Comparison of ENCODE assay signal across 8 mouse cellular contexts in genomic region chr2:84882606-84883005, GRCm38 (mm10). TPM values are rescaled to one million over a fixed set of nuclear protein-coding genes. Genes with fewer than 3 reads are reported as not detected.
DNase-seq lines count a peak whose midpoint lies in the region; ATAC-seq and TF ChIP-seq lines count a peak whose summit lies in the region.

No protein-coding gene starts in this region.

- peaks cover 49% of the 10 kb centered on the region for H3K4me1 ChIP-seq in hindbrain, embryonic 10.5 days (replicated peaks)
- peaks cover 8% of the 10 kb centered on the region for H3K4me1 ChIP-seq in hindbrain, embryonic 11.5 days (replicated peaks; ENCODE audit: control insufficient read depth, insufficient read depth, low read length)
- peaks cover 35% of the 10 kb centered on the region for H3K4me1 ChIP-seq in embryonic facial prominence, embryonic 13.5 days
- peaks cover 11% of the 10 kb centered on the region for H3K4me1 ChIP-seq in heart, postnatal 0 days (ENCODE audit: control insufficient read depth, insufficient read depth)
- peaks cover 11% of the 10 kb centered on the region for H3K4me1 ChIP-seq in midbrain, embryonic 16.5 days (ENCODE audit: control insufficient read depth, insufficient read depth, low read length)

- peak; percentile 20 for DNase-seq in hindbrain, embryonic 10.5 days (ENCODE audit: low spot score)
- DNase-seq in hindbrain, embryonic 11.5 days (ENCODE audit: low spot score), result no peak
- DNase-seq in heart, postnatal 0 days (ENCODE audit: low spot score), result no peak
- DNase-seq in left cerebral cortex, postnatal 36 days (ENCODE audit: low spot score in 2 of 2), result peak; percentile 84 to 88
- DNase-seq in gastrocnemius, adult 18-20 months (ENCODE audit: low spot score), result no peak
- no peak for DNase-seq in cerebellum, adult 11-12 months

- intact Hi-C loops in left cerebral cortex, postnatal 36 days (cut with DNase I), result no loop called here

- no peak for TF ChIP-seq EP300 in heart, postnatal 0 days (IDR thresholded peaks at IDR 0.05; ENCODE audit: low read depth)

- ATAC-seq in hindbrain, embryonic 11.5 days (ENCODE audit: low FRiP score), result no peak
- ATAC-seq in embryonic facial prominence, embryonic 13.5 days (ENCODE audit: insufficient number of reproducible peaks, insufficient read depth, low FRiP score, low TSS enrichment, low read depth), result no peak
- ATAC-seq in heart, postnatal 0 days (ENCODE audit: insufficient read depth, low read depth), result 0 out of 2 replicates have a peak, but pooled peaks have one; percentile 29
- ATAC-seq in midbrain, embryonic 16.5 days, result no peak

- H3K27me3 ChIP-seq in hindbrain, embryonic 10.5 days (ENCODE audit: insufficient read depth, poor library complexity, severe bottlenecking), result peaks cover 85% of the 10 kb centered on the region
- H3K27me3 ChIP-seq in hindbrain, embryonic 11.5 days (ENCODE audit: control insufficient read depth, insufficient read depth, low read length), result peaks cover 61% of the 10 kb centered on the region
- peaks cover 77% of the 10 kb centered on the region for H3K27me3 ChIP-seq in embryonic facial prominence, embryonic 13.5 days
- peaks cover 78% of the 10 kb centered on the region for H3K27me3 ChIP-seq in heart, postnatal 0 days (ENCODE audit: control insufficient read depth, insufficient read depth, low read length)
- peaks cover 19% of the 10 kb centered on the region for H3K27me3 ChIP-seq in midbrain, embryonic 16.5 days (ENCODE audit: control insufficient read depth, insufficient read depth, low read depth, low read length)

- no peak overlapping the region for H3K27ac ChIP-seq in hindbrain, embryonic 10.5 days
- no peak overlapping the region for H3K27ac ChIP-seq in hindbrain, embryonic 11.5 days (ENCODE audit: low read depth, low read length)
- no peak overlapping the region for H3K27ac ChIP-seq in embryonic facial prominence, embryonic 13.5 days
- H3K27ac ChIP-seq in heart, postnatal 0 days (ENCODE audit: low read depth), result no peak overlapping the region
- H3K27ac ChIP-seq in midbrain, embryonic 16.5 days (ENCODE audit: low read length), result no peak overlapping the region

- H3K4me2 ChIP-seq in hindbrain, embryonic 11.5 days (replicated peaks; ENCODE audit: low read depth, low read length), result no peak overlapping the region
- peak overlapping the region; percentile 52 for H3K4me2 ChIP-seq in embryonic facial prominence, embryonic 13.5 days
- H3K4me2 ChIP-seq in heart, postnatal 0 days (ENCODE audit: low read depth, low read length), result peak overlapping the region; percentile 12; the same call in 1 of the 2 replicates
- peak overlapping the region; percentile 49 for H3K4me2 ChIP-seq in midbrain, embryonic 16.5 days (ENCODE audit: low read length)

- H3K36me3 ChIP-seq in hindbrain, embryonic 10.5 days, result no peaks in the 10 kb centered on the region
- no peaks in the 10 kb centered on the region for H3K36me3 ChIP-seq in hindbrain, embryonic 11.5 days (ENCODE audit: control insufficient read depth, insufficient read depth, low read length)
- no peaks in the 10 kb centered on the region for H3K36me3 ChIP-seq in embryonic facial prominence, embryonic 13.5 days
- H3K36me3 ChIP-seq in heart, postnatal 0 days (replicated peaks; ENCODE audit: control insufficient read depth, insufficient read depth, low read length), result no peaks in the 10 kb centered on the region
- no peaks in the 10 kb centered on the region for H3K36me3 ChIP-seq in midbrain, embryonic 16.5 days (ENCODE audit: control insufficient read depth, insufficient read depth, low read length)

- no peaks in the 10 kb centered on the region for H3K9me3 ChIP-seq in hindbrain, embryonic 10.5 days
- no peaks in the 10 kb centered on the region for H3K9me3 ChIP-seq in hindbrain, embryonic 11.5 days (ENCODE audit: control insufficient read depth, low read length)
- no peaks in the 10 kb centered on the region for H3K9me3 ChIP-seq in embryonic facial prominence, embryonic 13.5 days
- no peaks in the 10 kb centered on the region for H3K9me3 ChIP-seq in heart, postnatal 0 days (replicated peaks; ENCODE audit: control insufficient read depth, low read length)
- no peaks in the 10 kb centered on the region for H3K9me3 ChIP-seq in midbrain, embryonic 16.5 days (replicated peaks; ENCODE audit: control insufficient read depth, low read length, poor library complexity, severe bottlenecking)

- H3K4me3 ChIP-seq in hindbrain, embryonic 10.5 days, result peak overlapping the region; percentile 40; the same call in 1 of the 2 replicates
- no peak overlapping the region for H3K4me3 ChIP-seq in hindbrain, embryonic 11.5 days (ENCODE audit: low read depth, low read length)
- 0 out of 2 replicates have a peak overlapping the region, but pooled peaks have one; percentile 10 for H3K4me3 ChIP-seq in embryonic facial prominence, embryonic 13.5 days
- H3K4me3 ChIP-seq in heart, postnatal 0 days (ENCODE audit: low read depth, low read length), result no peak overlapping the region
- H3K4me3 ChIP-seq in midbrain, embryonic 16.5 days (ENCODE audit: low read depth, low read length), result no peak overlapping the region

- no peak overlapping the region for H3K9ac ChIP-seq in hindbrain, embryonic 11.5 days (ENCODE audit: low read depth, low read length)
- peak overlapping the region; percentile 49; the same call in 1 of the 2 replicates for H3K9ac ChIP-seq in embryonic facial prominence, embryonic 13.5 days
- no peak overlapping the region for H3K9ac ChIP-seq in heart, postnatal 0 days (replicated peaks; ENCODE audit: low read depth, low read length)
- H3K9ac ChIP-seq in midbrain, embryonic 16.5 days (ENCODE audit: low read depth, low read length), result no peak overlapping the region

- 12% methylated on average over 23 of the region's 23 CpGs for WGBS in hindbrain, embryonic 10.5 days
- 7% methylated on average over 23 of the region's 23 CpGs for WGBS in hindbrain, embryonic 11.5 days
- 6% methylated on average over 23 of the region's 23 CpGs for WGBS in embryonic facial prominence, embryonic 13.5 days
- WGBS in heart, postnatal 0 days, result 4% methylated on average over 23 of the region's 23 CpGs
- WGBS in midbrain, embryonic 16.5 days, result 8% methylated on average over 23 of the region's 23 CpGs

- no peak for TF ChIP-seq CTCF in heart, postnatal 0 days (IDR thresholded peaks at IDR 0.05; ENCODE audit: low read depth)

RNA-seq across cellular contexts. Expression of gene Rtn4rl2, which starts 3.9 kb away (rescaled TPM):
- polyA plus RNA-seq in hindbrain, embryonic 10.5 days (2016; fragmentation: Nextera tagmentation; extraction: Ambion mirVana), result 3.8 and 4.0 TPM in 2 replicates
- 1.9 and 2.8 TPM in 2 replicates for polyA plus RNA-seq in hindbrain, embryonic 11.5 days (2014; fragmentation: Nextera tagmentation; extraction: Ambion mirVana)
- polyA plus RNA-seq in embryonic facial prominence, embryonic 13.5 days (2015; fragmentation: Nextera tagmentation; extraction: Ambion mirVana), result 1.0 and 1.3 TPM in 2 replicates
- 1.6 and 9.2 TPM in 2 replicates for total RNA-seq in heart, postnatal 0 days (2014; rRNA removed; ENCODE audit: low replicate concordance)
- polyA plus RNA-seq in heart, postnatal 0 days (2015; fragmentation: Nextera tagmentation; extraction: Ambion mirVana), result 0.91 and 1.1 TPM in 2 replicates
- total RNA-seq in left cerebral cortex, postnatal 36 days (2021), result 10 to 100 TPM; 90.0 to 92.0 TPM
- polyA plus RNA-seq in midbrain, embryonic 16.5 days (2015; fragmentation: Nextera tagmentation; extraction: Ambion mirVana), result 3.9 TPM in 2 replicates
- under 1 TPM; 0.52 to 0.62 TPM for total RNA-seq in gastrocnemius, adult 18-20 months (2021)

RNA-seq across cellular contexts. Expression of gene Slc43a1, which starts 44.0 kb away (rescaled TPM):
- 23.1 and 28.6 TPM in 2 replicates for polyA plus RNA-seq in hindbrain, embryonic 10.5 days (2016; fragmentation: Nextera tagmentation; extraction: Ambion mirVana)
- polyA plus RNA-seq in hindbrain, embryonic 11.5 days (2014; fragmentation: Nextera tagmentation; extraction: Ambion mirVana), result 14.5 and 19.6 TPM in 2 replicates
- 16.5 and 17.0 TPM in 2 replicates for polyA plus RNA-seq in embryonic facial prominence, embryonic 13.5 days (2015; fragmentation: Nextera tagmentation; extraction: Ambion mirVana)
- 3.9 and 14.1 TPM in 2 replicates for total RNA-seq in heart, postnatal 0 days (2014; rRNA removed; ENCODE audit: low replicate concordance)
- polyA plus RNA-seq in heart, postnatal 0 days (2015; fragmentation: Nextera tagmentation; extraction: Ambion mirVana), result 2.8 and 2.9 TPM in 2 replicates
- total RNA-seq in left cerebral cortex, postnatal 36 days (2021), result under 1 TPM; 0.25 to 0.32 TPM
- polyA plus RNA-seq in midbrain, embryonic 16.5 days (2015; fragmentation: Nextera tagmentation; extraction: Ambion mirVana), result 0.73 and 0.91 TPM in 2 replicates
- total RNA-seq in gastrocnemius, adult 18-20 months (2021), result 10 to 100 TPM; 11.0 to 12.7 TPM

RNA-seq across cellular contexts. Expression of gene Slc43a3, which starts 53.8 kb away (rescaled TPM):
- 21.5 and 26.6 TPM in 2 replicates for polyA plus RNA-seq in hindbrain, embryonic 10.5 days (2016; fragmentation: Nextera tagmentation; extraction: Ambion mirVana)
- 25.5 and 27.0 TPM in 2 replicates for polyA plus RNA-seq in hindbrain, embryonic 11.5 days (2014; fragmentation: Nextera tagmentation; extraction: Ambion mirVana)
- 32.7 and 33.0 TPM in 2 replicates for polyA plus RNA-seq in embryonic facial prominence, embryonic 13.5 days (2015; fragmentation: Nextera tagmentation; extraction: Ambion mirVana)
- 101 and 140 TPM in 2 replicates for total RNA-seq in heart, postnatal 0 days (2014; rRNA removed; ENCODE audit: low replicate concordance)
- 43.0 and 43.5 TPM in 2 replicates for polyA plus RNA-seq in heart, postnatal 0 days (2015; fragmentation: Nextera tagmentation; extraction: Ambion mirVana)
- under 1 TPM; 0.29 to 0.32 TPM for total RNA-seq in left cerebral cortex, postnatal 36 days (2021)
- polyA plus RNA-seq in midbrain, embryonic 16.5 days (2015; fragmentation: Nextera tagmentation; extraction: Ambion mirVana), result 2.8 and 3.1 TPM in 2 replicates
- 10 to 100 TPM; 17.2 to 18.4 TPM for total RNA-seq in gastrocnemius, adult 18-20 months (2021)

RNA-seq across cellular contexts. Expression of gene Timm10, which starts 55.8 kb away (rescaled TPM):
- polyA plus RNA-seq in hindbrain, embryonic 10.5 days (2016; fragmentation: Nextera tagmentation; extraction: Ambion mirVana), result 56.3 and 58.9 TPM in 2 replicates
- 43.1 and 44.2 TPM in 2 replicates for polyA plus RNA-seq in hindbrain, embryonic 11.5 days (2014; fragmentation: Nextera tagmentation; extraction: Ambion mirVana)
- polyA plus RNA-seq in embryonic facial prominence, embryonic 13.5 days (2015; fragmentation: Nextera tagmentation; extraction: Ambion mirVana), result 40.4 and 47.6 TPM in 2 replicates
- total RNA-seq in heart, postnatal 0 days (2014; rRNA removed; ENCODE audit: low replicate concordance), result 117 and 140 TPM in 2 replicates
- polyA plus RNA-seq in heart, postnatal 0 days (2015; fragmentation: Nextera tagmentation; extraction: Ambion mirVana), result 129 and 133 TPM in 2 replicates
- 10 to 100 TPM; 53.8 to 55.9 TPM for total RNA-seq in left cerebral cortex, postnatal 36 days (2021)
- 69.8 and 75.2 TPM in 2 replicates for polyA plus RNA-seq in midbrain, embryonic 16.5 days (2015; fragmentation: Nextera tagmentation; extraction: Ambion mirVana)
- 10 to 100 TPM; 38.2 to 57.8 TPM for total RNA-seq in gastrocnemius, adult 18-20 months (2021)

Comparison
In these comparisons a context has a peak if more than half of its experiments do, and no peak if none do; other contexts are left out.
1. DNase-seq: peak in hindbrain, embryonic 10.5 days (single experiment) and left cerebral cortex, postnatal 36 days (2 of 2); none in hindbrain, embryonic 11.5 days (single experiment), heart, postnatal 0 days (single experiment), gastrocnemius, adult 18-20 months (single experiment) and cerebellum, adult 11-12 months (single experiment).
2. H3K4me3 ChIP-seq: peak in hindbrain, embryonic 10.5 days (single experiment) and embryonic facial prominence, embryonic 13.5 days (single experiment); none in hindbrain, embryonic 11.5 days (single experiment), heart, postnatal 0 days (single experiment) and midbrain, embryonic 16.5 days (single experiment).